Mouse (Mus musculus): ENCODE measurements at regions not wholly inside any gene's neighbourhood (a gene's known extent, or its start where the extent isn't known, plus 50 kb on each side); places are given as distances from the start of the nearest gene placed in this dataset.

- DNase-seq (ENCODE audit: low spot score) (no peak), ATAC-seq (ENCODE audit: insufficient read depth, low FRiP score, low TSS enrichment) (no peak)
- H3K36me3 ChIP-seq (ENCODE audit: control insufficient read depth, insufficient read depth, low read length) = no peaks in the 10 kb centered on the region
- H3K27me3 ChIP-seq (ENCODE audit: control insufficient read depth, insufficient read depth, low read length) = no peaks in the 10 kb centered on the region
- no peaks in the 10 kb centered on the region for H3K9me3 ChIP-seq (ENCODE audit: control insufficient read depth, low read length)
- H3K9ac ChIP-seq (ENCODE audit: low read length) = no peak overlapping the region
- WGBS = 94% methylated on average over 9 of the region's 9 CpGs
- H3K27ac ChIP-seq (ENCODE audit: low read depth, low read length) = no peak overlapping the region
- no peaks in the 10 kb centered on the region for H3K4me1 ChIP-seq (ENCODE audit: control insufficient read depth, insufficient read depth, low read length)
- no peak overlapping the region for H3K4me2 ChIP-seq (ENCODE audit: low read depth)
- H3K4me3 ChIP-seq (ENCODE audit: low read depth, low read length) = no peak overlapping the region
Observed at GRCm38 (mm10) chr15:96901616-96902015, 154.1 kb downstream of the Slc38a4 start.

GRCm38 (mm10) chr15:96898285-96898684, 157.5 kb downstream of the Slc38a4 start:
- no peaks in the 10 kb centered on the region for H3K9me3 ChIP-seq (ENCODE audit: control insufficient read depth, low read length)
- no peak overlapping the region for H3K9ac ChIP-seq (ENCODE audit: low read length)
- no peaks in the 10 kb centered on the region for H3K27me3 ChIP-seq (ENCODE audit: control insufficient read depth, insufficient read depth, low read length)
- WGBS = 89% methylated on average over 3 of the region's 3 CpGs
- no peak overlapping the region for H3K27ac ChIP-seq (ENCODE audit: low read depth, low read length)
- H3K4me3 ChIP-seq (ENCODE audit: low read depth, low read length) = no peak overlapping the region
- no peaks in the 10 kb centered on the region for H3K4me1 ChIP-seq (ENCODE audit: control insufficient read depth, insufficient read depth, low read length)
- H3K36me3 ChIP-seq (ENCODE audit: control insufficient read depth, insufficient read depth, low read length) = no peaks in the 10 kb centered on the region
- no peak overlapping the region for H3K4me2 ChIP-seq (ENCODE audit: low read depth)
- ATAC-seq (ENCODE audit: insufficient read depth, low FRiP score, low TSS enrichment) = no peak
- no peak for DNase-seq (ENCODE audit: low spot score)

- Histone ChIP-seq H3K9ac (ENCODE audit: low read length) (no peak overlapping the region), H3K27me3 (ENCODE audit: control insufficient read depth, insufficient read depth, low read length) (no peaks in the 10 kb centered on the region), H3K4me2 (ENCODE audit: low read depth) (no peak overlapping the region), H3K9me3 (ENCODE audit: control insufficient read depth, low read length) (no peaks in the 10 kb centered on the region), H3K4me1 (ENCODE audit: control insufficient read depth, insufficient read depth, low read length) (no peaks in the 10 kb centered on the region), H3K4me3 (ENCODE audit: low read depth, low read length) (no peak overlapping the region), H3K36me3 (ENCODE audit: control insufficient read depth, insufficient read depth, low read length) (no peaks in the 10 kb centered on the region), H3K27ac (ENCODE audit: low read depth, low read length) (no peak overlapping the region)
- ATAC-seq (ENCODE audit: insufficient read depth, low FRiP score, low TSS enrichment) = no peak
- DNase-seq (ENCODE audit: low spot score) = no peak
- WGBS = 77% methylated on average over 10 of the region's 10 CpGs
Observed at GRCm38 (mm10) chr15:96884901-96885300, 170.9 kb downstream of the Slc38a4 start.

- Histone ChIP-seq H3K4me1 (ENCODE audit: control insufficient read depth, insufficient read depth, low read length) (no peaks in the 10 kb centered on the region), H3K9me3 (ENCODE audit: control insufficient read depth, low read length) (no peaks in the 10 kb centered on the region), H3K4me2 (ENCODE audit: low read depth) (no peak overlapping the region), H3K27me3 (ENCODE audit: control insufficient read depth, insufficient read depth, low read length) (no peaks in the 10 kb centered on the region), H3K9ac (ENCODE audit: low read length) (no peak overlapping the region), H3K4me3 (ENCODE audit: low read depth, low read length) (no peak overlapping the region), H3K36me3 (ENCODE audit: control insufficient read depth, insufficient read depth, low read length) (no peaks in the 10 kb centered on the region), H3K27ac (ENCODE audit: low read depth, low read length) (no peak overlapping the region)
- no peak for ATAC-seq (ENCODE audit: insufficient read depth, low FRiP score, low TSS enrichment)
- WGBS = 80% methylated on average over 10 of the region's 10 CpGs
- no peak for DNase-seq (ENCODE audit: low spot score)
Observed at GRCm38 (mm10) chr15:96883754-96884153, 172.0 kb downstream of the Slc38a4 start.

GRCm38 (mm10) chr15:96882211-96882610, 173.5 kb downstream of the Slc38a4 start:
- no peaks in the 10 kb centered on the region for H3K36me3 ChIP-seq (ENCODE audit: control insufficient read depth, insufficient read depth, low read length)
- no peaks in the 10 kb centered on the region for H3K4me1 ChIP-seq (ENCODE audit: control insufficient read depth, insufficient read depth, low read length)
- H3K4me2 ChIP-seq (ENCODE audit: low read depth) = no peak overlapping the region
- DNase-seq (ENCODE audit: low spot score) = no peak
- ATAC-seq (ENCODE audit: insufficient read depth, low FRiP score, low TSS enrichment) = no peak
- H3K27me3 ChIP-seq (ENCODE audit: control insufficient read depth, insufficient read depth, low read length) = no peaks in the 10 kb centered on the region
- no peaks in the 10 kb centered on the region for H3K9me3 ChIP-seq (ENCODE audit: control insufficient read depth, low read length)
- 85% methylated on average over 14 of the region's 14 CpGs for WGBS
- H3K27ac ChIP-seq (ENCODE audit: low read depth, low read length) = no peak overlapping the region
- no peak overlapping the region for H3K4me3 ChIP-seq (ENCODE audit: low read depth, low read length)
- no peak overlapping the region for H3K9ac ChIP-seq (ENCODE audit: low read length)

GRCm38 (mm10) chr15:96881519-96882170, 174.1 kb downstream of the Slc38a4 start:
- Histone ChIP-seq H3K9ac (ENCODE audit: low read length) (no peak overlapping the region), H3K27me3 (ENCODE audit: control insufficient read depth, insufficient read depth, low read length) (no peaks in the 10 kb centered on the region), H3K4me2 (ENCODE audit: low read depth) (no peak overlapping the region), H3K4me3 (ENCODE audit: low read depth, low read length) (no peak overlapping the region), H3K9me3 (ENCODE audit: control insufficient read depth, low read length) (no peaks in the 10 kb centered on the region), H3K4me1 (ENCODE audit: control insufficient read depth, insufficient read depth, low read length) (no peaks in the 10 kb centered on the region), H3K36me3 (ENCODE audit: control insufficient read depth, insufficient read depth, low read length) (no peaks in the 10 kb centered on the region), H3K27ac (ENCODE audit: low read depth, low read length) (no peak overlapping the region)
- DNase-seq (ENCODE audit: low spot score) (no peak), ATAC-seq (ENCODE audit: insufficient read depth, low FRiP score, low TSS enrichment) (no peak)
- 87% methylated on average over 9 of the region's 9 CpGs for WGBS

GRCm38 (mm10) chr15:96880066-96880465, 175.7 kb downstream of the Slc38a4 start:
- Histone ChIP-seq H3K4me2 (ENCODE audit: low read depth) (no peak overlapping the region), H3K27ac (ENCODE audit: low read depth, low read length) (no peak overlapping the region), H3K27me3 (ENCODE audit: control insufficient read depth, insufficient read depth, low read length) (no peaks in the 10 kb centered on the region), H3K4me1 (ENCODE audit: control insufficient read depth, insufficient read depth, low read length) (no peaks in the 10 kb centered on the region), H3K9me3 (ENCODE audit: control insufficient read depth, low read length) (no peaks in the 10 kb centered on the region), H3K4me3 (ENCODE audit: low read depth, low read length) (no peak overlapping the region), H3K9ac (ENCODE audit: low read length) (no peak overlapping the region), H3K36me3 (ENCODE audit: control insufficient read depth, insufficient read depth, low read length) (no peaks in the 10 kb centered on the region)
- no peak for ATAC-seq (ENCODE audit: insufficient read depth, low FRiP score, low TSS enrichment)
- WGBS = 95% methylated on average over 11 of the region's 11 CpGs
- DNase-seq (ENCODE audit: low spot score) = no peak

GRCm38 (mm10) chr15:96878796-96879195, 177.0 kb downstream of the Slc38a4 start:
- Histone ChIP-seq H3K4me1 (ENCODE audit: control insufficient read depth, insufficient read depth, low read length) (no peaks in the 10 kb centered on the region), H3K9me3 (ENCODE audit: control insufficient read depth, low read length) (no peaks in the 10 kb centered on the region), H3K9ac (ENCODE audit: low read length) (no peak overlapping the region), H3K4me2 (ENCODE audit: low read depth) (no peak overlapping the region), H3K27me3 (ENCODE audit: control insufficient read depth, insufficient read depth, low read length) (no peaks in the 10 kb centered on the region), H3K27ac (ENCODE audit: low read depth, low read length) (no peak overlapping the region), H3K4me3 (ENCODE audit: low read depth, low read length) (no peak overlapping the region), H3K36me3 (ENCODE audit: control insufficient read depth, insufficient read depth, low read length) (no peaks in the 10 kb centered on the region)
- ATAC-seq (ENCODE audit: insufficient read depth, low FRiP score, low TSS enrichment) (no peak), DNase-seq (ENCODE audit: low spot score) (no peak)
- 69% methylated on average over 4 of the region's 4 CpGs for WGBS

- no peak for DNase-seq (ENCODE audit: low spot score)
- H3K9ac ChIP-seq (ENCODE audit: low read length) = no peak overlapping the region
- H3K4me2 ChIP-seq (ENCODE audit: low read depth) = no peak overlapping the region
- WGBS = 94% methylated on average over 8 of the region's 8 CpGs
- no peaks in the 10 kb centered on the region for H3K9me3 ChIP-seq (ENCODE audit: control insufficient read depth, low read length)
- no peak overlapping the region for H3K27ac ChIP-seq (ENCODE audit: low read depth, low read length)
- no peaks in the 10 kb centered on the region for H3K4me1 ChIP-seq (ENCODE audit: control insufficient read depth, insufficient read depth, low read length)
- H3K27me3 ChIP-seq (ENCODE audit: control insufficient read depth, insufficient read depth, low read length) = no peaks in the 10 kb centered on the region
- ATAC-seq (ENCODE audit: insufficient read depth, low FRiP score, low TSS enrichment) = no peak
- H3K36me3 ChIP-seq (ENCODE audit: control insufficient read depth, insufficient read depth, low read length) = no peaks in the 10 kb centered on the region
- H3K4me3 ChIP-seq (ENCODE audit: low read depth, low read length) = no peak overlapping the region
Observed at GRCm38 (mm10) chr15:96877931-96878330, 177.8 kb downstream of the Slc38a4 start.

All from neural tube, embryonic 11.5 days (tissue).